Mouse (Mus musculus) forebrain, embryonic 10.5 days (tissue): ENCODE data around the gene Spocd1. TPM values are rescaled to one million over a fixed set of nuclear protein-coding genes. Genes with fewer than 3 reads are reported as not detected.

ENCODE experiments used
- DNase-seq: peaks from one replicate; pipeline ENCODE4 v3.0.0-alpha.2; 2017; ENCODE audit warnings: low spot score; ENCODE audit errors: extremely low spot score
- H3K27ac ChIP-seq: fragments of 300-500 bp; sonication (generic); 2 replicates; pipeline ENCODE4 v1.5.1; 2016; ENCODE audit warnings: mild to moderate bottlenecking
- H3K27me3 ChIP-seq: fragments of 300-500 bp; sonication (generic); 2 replicates; pipeline ENCODE4 v1.6.1; 2016; ENCODE audit warnings: mild to moderate bottlenecking; ENCODE audit not compliant: poor library complexity, severe bottlenecking
- H3K36me3 ChIP-seq: fragments of 300-500 bp; sonication (generic); replicated peaks from 2 replicates; pipeline ENCODE4 v1.6.1; 2016; ENCODE audit warnings: mild to moderate bottlenecking, moderate library complexity
- H3K4me1 ChIP-seq: fragments of 300-500 bp; sonication (generic); 2 replicates; pipeline ENCODE4 v1.6.1; 2016
- H3K4me3 ChIP-seq: fragments of 300-500 bp; sonication (generic); 2 replicates; pipeline ENCODE4 v1.5.1; 2016; ENCODE audit warnings: mild to moderate bottlenecking, moderate library complexity
- H3K9me3 ChIP-seq: fragments of 300-500 bp; sonication (generic); 2 replicates; pipeline ENCODE4 v1.6.1; 2016; ENCODE audit warnings: mild to moderate bottlenecking, moderate library complexity
- WGBS: fragments of 180-500 bp; shearing (Covaris S2); methylation state at CpG from one replicate; pipeline ENCODE4 v1.1.7; 2016; 5-methylcytosine and 5-hydroxymethylcytosine counted together
- polyA plus RNA-seq: library from polyadenylated mRNA; unstranded; fragments of >200 nt; fragmentation: Nextera tagmentation; extraction: Ambion mirVana; gene quantifications from 2 replicates; pipeline ENCODE4 v1.2.1, GENCODE M21; 2016

Spocd1 gene
- polyA plus RNA-seq, 1 experiment from 2014 or later, result not detected

GRCm38 (mm10) chr4:129984421-129985061, 55.5 kb downstream of the Spocd1 start, which contains the start of gene Adgrb2:
TSS of gene Adgrb2 (plus strand) at chr4:129984870.
- peak; percentile 26 for DNase-seq
- peaks cover 97% of the 10 kb centered on the region for H3K27me3 ChIP-seq
- no peaks in the 10 kb centered on the region for H3K9me3 ChIP-seq
- H3K4me3 ChIP-seq, result peak within 1 kb of the TSS; percentile 72
- H3K27ac ChIP-seq, result peak within 1 kb of the TSS; percentile 79
- H3K4me1 ChIP-seq, result peaks cover 81% of the 10 kb centered on the region
- no peaks in the 10 kb centered on the region for H3K36me3 ChIP-seq
- WGBS, result 1% methylated on average over 67 of the region's 77 CpGs

DNA sequence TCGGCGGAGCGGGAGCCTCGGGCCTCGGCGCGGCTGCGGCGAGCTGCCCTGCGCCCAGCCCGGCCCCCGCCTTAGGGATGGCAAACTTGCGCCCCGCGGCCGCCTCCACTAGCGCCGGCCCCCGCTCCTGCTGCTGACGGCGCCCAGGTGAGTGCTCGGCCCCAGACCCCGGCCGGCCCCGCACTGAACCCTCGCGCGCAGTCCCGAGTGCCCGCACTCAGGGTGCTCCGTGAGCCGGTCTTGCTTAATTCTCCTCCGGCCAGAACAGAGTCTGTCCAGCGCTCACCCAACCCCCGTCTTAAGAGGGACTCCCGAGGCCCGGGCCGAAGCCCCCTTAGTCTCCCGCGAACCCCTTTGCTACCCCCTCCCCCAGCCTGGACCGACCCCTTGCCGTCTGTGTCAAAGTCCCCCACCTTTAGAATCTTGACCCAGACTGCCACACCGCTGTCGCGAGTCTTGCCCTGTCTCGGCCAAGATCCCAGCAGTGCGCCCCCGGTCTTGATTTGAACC, 56.2 kb downstream of the Spocd1 start:
- Histone ChIP-seq H3K9me3 (no peaks in the 10 kb centered on the region), H3K4me3 (peak overlapping the region; percentile 72), H3K36me3 (no peaks in the 10 kb centered on the region), H3K27ac (peak overlapping the region; percentile 79), H3K4me1 (peaks cover 86% of the 10 kb centered on the region), H3K27me3 (peaks cover 97% of the 10 kb centered on the region)
- WGBS, result 1% methylated on average over 32 of the region's 48 CpGs
- DNase-seq, result peak; percentile 58

GRCm38 (mm10) chr4:129985671-129986441, 56.8 kb downstream of the Spocd1 start:
- peak; percentile 71 for DNase-seq
- H3K27me3 ChIP-seq, result peaks cover 97% of the 10 kb centered on the region
- H3K4me1 ChIP-seq, result peaks cover 82% of the 10 kb centered on the region
- peak overlapping the region; percentile 79 for H3K27ac ChIP-seq
- H3K36me3 ChIP-seq, result no peaks in the 10 kb centered on the region
- peak overlapping the region; percentile 72 for H3K4me3 ChIP-seq
- under 1% methylated on average over 58 of the region's 58 CpGs for WGBS
- no peaks in the 10 kb centered on the region for H3K9me3 ChIP-seq

DNA sequence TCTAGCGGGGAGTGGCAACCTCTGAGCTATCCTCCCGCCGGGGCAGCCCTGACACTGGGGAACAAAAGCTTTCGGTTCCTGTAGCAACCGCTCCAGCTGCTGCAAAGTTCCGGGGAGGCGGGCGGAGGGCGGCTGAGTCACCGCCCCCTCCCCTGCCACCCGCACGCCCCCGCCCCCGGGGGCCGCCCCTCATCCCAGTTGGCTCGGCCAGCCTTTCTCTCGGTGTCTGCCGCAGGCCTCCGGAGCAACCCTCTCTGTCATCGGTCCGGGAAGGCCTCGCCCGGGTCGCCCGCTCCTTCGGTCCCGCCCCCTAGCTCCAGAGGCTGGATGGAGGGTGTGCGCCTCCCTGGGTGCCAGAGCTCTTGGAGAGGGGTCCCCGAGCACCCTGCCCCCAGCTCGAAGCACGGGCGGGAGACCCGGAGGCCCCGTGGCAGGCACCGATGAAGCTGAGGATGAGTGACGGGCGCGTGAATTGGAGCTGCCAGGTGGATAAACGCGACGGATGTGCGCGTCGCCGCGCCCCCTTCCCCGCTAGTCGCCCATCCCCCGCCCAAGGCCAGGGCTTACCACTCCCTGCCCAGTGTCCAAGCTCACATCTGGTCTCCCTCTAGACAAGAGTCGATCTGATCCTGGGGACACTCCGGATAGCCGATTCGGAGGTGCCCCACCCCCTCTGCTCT, 58.9 kb downstream of the Spocd1 start:
- Histone ChIP-seq H3K27ac (peak overlapping the region; percentile 78), H3K27me3 (peaks cover 97% of the 10 kb centered on the region)

DNA sequence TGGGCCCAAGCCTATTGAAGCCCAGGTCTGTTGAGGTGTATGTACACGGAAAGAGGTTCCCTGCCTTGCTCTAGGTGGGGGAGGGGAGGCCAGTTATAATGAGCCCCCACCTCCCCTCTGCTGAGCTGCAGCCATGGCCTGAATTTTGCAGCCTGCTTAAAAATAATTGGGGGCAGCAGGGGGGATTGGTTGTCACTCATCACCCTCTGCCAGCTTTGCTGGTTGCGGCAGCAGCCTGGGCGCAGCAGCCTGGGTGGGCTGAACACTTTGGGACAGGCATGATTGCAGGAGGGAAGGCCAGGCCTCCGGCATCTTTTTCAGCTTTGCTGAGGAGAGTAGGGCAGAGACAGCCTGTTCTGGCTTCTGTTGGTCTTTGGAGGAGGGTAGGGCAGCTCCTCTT, 60.9 kb downstream of the Spocd1 start:
- Histone ChIP-seq H3K36me3 (peaks cover 3% of the 10 kb centered on the region; the same call in 1 of the 2 replicates), H3K4me3 (no peak overlapping the region), H3K27me3 (peaks cover 90% of the 10 kb centered on the region), H3K4me1 (peaks cover 56% of the 10 kb centered on the region), H3K9me3 (no peaks in the 10 kb centered on the region), H3K27ac (no peak overlapping the region)
- DNase-seq, result no peak
- WGBS, result 74% methylated on average over 4 of the region's 4 CpGs

More for the DNA sequence above, 58.9 kb downstream of the Spocd1 start:
- Histone ChIP-seq H3K36me3 (no peaks in the 10 kb centered on the region; the same call in 1 of the 2 replicates), H3K4me1 (peaks cover 72% of the 10 kb centered on the region), H3K9me3 (no peaks in the 10 kb centered on the region), H3K4me3 (peak overlapping the region; percentile 63)
- under 1% methylated on average over 53 of the region's 53 CpGs for WGBS
- peak; percentile 64 for DNase-seq

DNA sequence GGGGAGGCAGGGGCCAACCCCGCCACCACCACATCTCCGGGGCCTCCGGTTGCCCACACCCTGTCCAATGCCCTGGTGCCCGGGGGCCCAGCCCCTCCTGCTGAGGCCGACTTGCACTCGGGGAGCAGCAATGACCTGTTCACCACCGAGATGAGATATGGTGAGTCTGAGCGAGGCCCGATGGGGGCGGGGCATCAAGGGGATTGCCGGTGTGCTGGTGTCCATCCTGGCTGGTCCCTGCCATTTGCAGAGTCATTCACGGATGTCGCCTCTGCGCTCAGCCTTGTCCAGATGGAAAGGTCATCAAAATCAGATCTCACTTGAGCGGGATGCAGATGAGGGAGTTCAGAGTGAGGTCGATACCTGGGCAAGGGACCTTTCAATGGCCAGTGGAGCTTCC, 63.7 kb downstream of the Spocd1 start:
- no peaks in the 10 kb centered on the region for H3K9me3 ChIP-seq
- 82% methylated on average over 16 of the region's 16 CpGs for WGBS
- H3K4me1 ChIP-seq, result peaks cover 28% of the 10 kb centered on the region
- no peak overlapping the region for H3K4me3 ChIP-seq
- H3K27ac ChIP-seq, result no peak overlapping the region
- H3K27me3 ChIP-seq, result peaks cover 78% of the 10 kb centered on the region
- DNase-seq, result no peak
- H3K36me3 ChIP-seq, result peaks cover 3% of the 10 kb centered on the region; the same call in 1 of the 2 replicates

GRCm38 (mm10) chr4:129993213-129993612, 64.2 kb downstream of the Spocd1 start:
- DNase-seq, result no peak
- peaks cover 3% of the 10 kb centered on the region; the same call in 1 of the 2 replicates for H3K36me3 ChIP-seq
- H3K9me3 ChIP-seq, result no peaks in the 10 kb centered on the region
- 94% methylated on average over 5 of the region's 5 CpGs for WGBS
- peaks cover 28% of the 10 kb centered on the region for H3K4me1 ChIP-seq
- H3K4me3 ChIP-seq, result no peak overlapping the region
- peaks cover 77% of the 10 kb centered on the region for H3K27me3 ChIP-seq
- no peak overlapping the region for H3K27ac ChIP-seq

DNA sequence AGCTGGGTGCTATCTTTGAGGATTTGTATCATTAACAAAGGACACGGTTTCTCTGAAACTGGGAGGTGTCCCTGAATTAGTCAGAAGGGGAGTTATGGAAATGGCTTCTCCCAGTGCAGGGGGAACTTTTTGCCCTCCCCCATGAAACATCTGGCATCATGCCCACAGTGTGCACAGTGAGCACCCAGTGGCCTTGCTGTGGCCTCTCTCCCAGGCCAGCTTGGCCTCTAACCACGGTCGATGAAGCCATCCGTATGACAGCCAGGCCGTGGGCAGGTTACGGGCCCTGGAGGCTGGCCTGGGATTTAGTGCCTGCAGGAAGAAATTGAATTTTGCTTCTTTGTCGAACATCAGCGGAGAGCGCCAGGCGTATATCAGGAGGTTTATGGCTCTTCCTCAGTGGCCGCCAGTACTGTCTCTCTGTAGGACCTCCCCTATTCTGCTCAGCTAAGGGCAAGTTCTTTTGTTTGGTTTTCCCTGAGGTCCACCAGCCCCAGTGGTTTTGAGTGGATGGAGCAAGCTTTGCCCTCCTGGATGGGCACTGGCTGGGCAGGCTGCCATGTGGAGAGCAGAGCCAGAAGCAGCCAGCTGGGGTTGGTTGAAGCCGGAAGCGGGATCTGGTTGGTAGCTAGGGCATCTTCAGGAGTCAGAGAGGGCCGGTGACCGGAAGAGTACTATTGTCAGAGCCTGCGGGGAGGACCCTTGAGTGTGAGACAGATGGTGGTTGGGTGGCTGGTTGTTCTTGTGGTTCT, 65.1 kb downstream of the Spocd1 start:
- Histone ChIP-seq H3K27ac (no peak overlapping the region), H3K27me3 (peaks cover 77% of the 10 kb centered on the region), H3K36me3 (peaks cover 3% of the 10 kb centered on the region; the same call in 1 of the 2 replicates), H3K9me3 (no peaks in the 10 kb centered on the region), H3K4me3 (no peak overlapping the region), H3K4me1 (peaks cover 28% of the 10 kb centered on the region)
- DNase-seq, result no peak
- 91% methylated on average over 16 of the region's 16 CpGs for WGBS

- Histone ChIP-seq H3K27ac (no peak overlapping the region), H3K36me3 (peaks cover 3% of the 10 kb centered on the region; the same call in 1 of the 2 replicates), H3K4me3 (no peak overlapping the region), H3K27me3 (peaks cover 71% of the 10 kb centered on the region), H3K9me3 (no peaks in the 10 kb centered on the region), H3K4me1 (peaks cover 24% of the 10 kb centered on the region)
- no peak for DNase-seq
- WGBS, result 88% methylated on average over 5 of the region's 5 CpGs
These were observed 65.7 kb downstream of the Spocd1 start for GRCm38 (mm10) chr4:129994728-129995127.

GRCm38 (mm10) chr4:129995255-129995654, 66.2 kb downstream of the Spocd1 start:
- 86% methylated on average over 8 of the region's 8 CpGs for WGBS
- no peak for DNase-seq
- H3K4me1 ChIP-seq, result peaks cover 18% of the 10 kb centered on the region

GRCm38 (mm10) chr4:129996015-129996414, 67.0 kb downstream of the Spocd1 start:
- H3K27me3 ChIP-seq, result peaks cover 58% of the 10 kb centered on the region
- peaks cover 17% of the 10 kb centered on the region; the same call in 1 of the 2 replicates for H3K4me1 ChIP-seq
- DNase-seq, result no peak
- peaks cover 3% of the 10 kb centered on the region; the same call in 1 of the 2 replicates for H3K36me3 ChIP-seq
- WGBS, result 78% methylated on average over 4 of the region's 4 CpGs
- no peak overlapping the region for H3K4me3 ChIP-seq
- H3K9me3 ChIP-seq, result no peaks in the 10 kb centered on the region
- H3K27ac ChIP-seq, result no peak overlapping the region

More at GRCm38 (mm10) chr4:129995255-129995654, 66.2 kb downstream of the Spocd1 start:
- H3K27ac ChIP-seq, result no peak overlapping the region
- H3K9me3 ChIP-seq, result no peaks in the 10 kb centered on the region
- H3K4me3 ChIP-seq, result no peak overlapping the region
- peaks cover 66% of the 10 kb centered on the region for H3K27me3 ChIP-seq
- H3K36me3 ChIP-seq, result peaks cover 3% of the 10 kb centered on the region; the same call in 1 of the 2 replicates

DNA sequence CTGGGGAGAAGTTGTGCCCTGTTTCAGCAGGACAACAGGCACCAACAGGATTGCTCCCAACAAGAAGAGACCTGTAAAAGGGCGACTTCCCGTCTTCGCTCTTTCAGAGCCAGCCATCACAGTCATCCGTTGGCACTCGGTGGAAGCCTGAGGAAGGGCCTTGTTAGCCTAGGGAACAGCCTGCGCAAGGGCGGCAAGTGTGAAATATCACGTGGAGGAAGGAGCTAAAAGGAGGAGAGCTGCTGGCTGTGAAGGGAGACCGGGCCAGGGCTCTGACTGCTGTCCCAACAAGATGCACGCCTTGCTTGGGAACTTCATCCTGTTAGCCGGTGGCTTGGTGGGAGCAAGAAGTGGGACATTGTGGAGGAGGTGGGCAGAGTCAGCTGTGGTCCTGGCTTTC, 69.1 kb downstream of the Spocd1 start:
- peaks cover 37% of the 10 kb centered on the region for H3K27me3 ChIP-seq
- H3K27ac ChIP-seq, result no peak overlapping the region
- no peaks in the 10 kb centered on the region for H3K9me3 ChIP-seq
- H3K4me3 ChIP-seq, result no peak overlapping the region
- H3K4me1 ChIP-seq, result peaks cover 18% of the 10 kb centered on the region
- 77% methylated on average over 11 of the region's 11 CpGs for WGBS
- no peak for DNase-seq
- peaks cover 3% of the 10 kb centered on the region; the same call in 1 of the 2 replicates for H3K36me3 ChIP-seq
